Mouse (Mus musculus) layer of hippocampus, adult 2 months (tissue): ENCODE measurements around the gene Smarcd3. TPM values are rescaled to one million over a fixed set of nuclear protein-coding genes. Genes with fewer than 3 reads are reported as not detected.

Experiments
- DNase-seq, 2 experiments: peaks; one replicate each; pipeline ENCODE4 v3.0.0; 2022; ENCODE audit warnings: low spot score in 2 of 2
- H3K27ac ChIP-seq: fragments of 200-600 bp; 2 replicates; pipeline ENCODE4 v1.8.1; 2022
- H3K4me3 ChIP-seq: fragments of 200-600 bp; 2 replicates; pipeline ENCODE4 v1.8.1; 2022; ENCODE audit warnings: mild to moderate bottlenecking
- CTCF ChIP-seq: fragments of 200-600 bp; conservative IDR thresholded peaks from 2 replicates; pipeline ENCODE4 v1.8.1; 2022; ENCODE audit warnings: antibody characterized with exemption, mild to moderate bottlenecking, moderate library complexity
- microRNA-seq, 2 experiments: library from miRNA; unstranded; fragments of <30 nt; microRNA quantifications; one replicate each; pipeline ENCODE4 v1.2.0; 2021
- total RNA-seq, 2 experiments: library from RNA; stranded (reverse); gene quantifications; 2 replicates each; pipeline ENCODE4 v1.2.3; 2021

Smarcd3 gene
- total RNA-seq, 2 experiments from 2014 or later = 88.7 to 90.9 TPM

- DNase-seq = no peak
- H3K4me3 ChIP-seq = no peak overlapping the region
- TF ChIP-seq CTCF = no peak
- no peak overlapping the region for H3K27ac ChIP-seq
Observed at GRCm38 (mm10) chr5:24553621-24554244, 70.5 kb downstream of the Smarcd3 start.

- TF ChIP-seq CTCF = no peak
- no peak overlapping the region; the same call in 1 of the 2 replicates for H3K4me3 ChIP-seq
- H3K27ac ChIP-seq = no peak overlapping the region
- no peak for DNase-seq
Observed at GRCm38 (mm10) chr5:24551317-24551688, 72.9 kb downstream of the Smarcd3 start.

DNA sequence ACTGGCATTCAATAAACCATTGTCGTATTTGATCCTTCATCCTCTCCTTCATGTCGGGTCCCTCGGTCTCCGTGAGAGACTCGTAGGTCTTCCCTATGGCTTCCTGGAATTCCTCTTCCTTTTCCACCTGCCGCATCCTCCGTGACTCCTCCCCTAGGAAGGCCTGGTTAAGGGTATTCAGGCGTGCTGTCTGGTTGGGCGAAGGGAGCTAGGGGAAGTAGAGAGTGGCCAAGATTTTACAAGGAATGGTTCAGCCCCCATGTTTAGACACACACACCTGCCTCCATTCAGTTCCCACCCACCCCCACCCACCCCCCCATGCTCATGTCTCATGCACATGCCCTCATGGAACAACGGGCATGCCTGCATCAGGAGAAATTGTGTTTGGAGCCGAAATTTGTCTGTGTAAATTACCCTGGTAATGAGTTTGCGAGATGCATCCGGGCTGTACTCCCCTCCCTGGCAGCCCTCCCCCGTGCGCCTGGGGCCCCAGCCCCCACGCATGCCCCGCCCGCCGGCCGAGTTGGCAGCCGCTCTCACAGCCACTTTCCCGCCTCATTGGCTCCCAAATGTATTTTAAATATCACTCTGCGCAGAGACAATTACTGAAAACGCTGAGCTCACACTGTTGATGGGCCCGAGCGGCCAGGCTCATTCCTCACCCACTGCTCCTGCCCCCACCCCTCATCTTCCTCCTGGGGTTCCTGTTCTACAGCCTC, 73.5 kb downstream of the Smarcd3 start:
- DNase-seq = peak; percentile 65 to 67
- Histone ChIP-seq H3K27ac (no peak overlapping the region), H3K4me3 (peak overlapping the region; percentile 15; the same call in 1 of the 2 replicates)
- TF ChIP-seq CTCF = no peak

DNA sequence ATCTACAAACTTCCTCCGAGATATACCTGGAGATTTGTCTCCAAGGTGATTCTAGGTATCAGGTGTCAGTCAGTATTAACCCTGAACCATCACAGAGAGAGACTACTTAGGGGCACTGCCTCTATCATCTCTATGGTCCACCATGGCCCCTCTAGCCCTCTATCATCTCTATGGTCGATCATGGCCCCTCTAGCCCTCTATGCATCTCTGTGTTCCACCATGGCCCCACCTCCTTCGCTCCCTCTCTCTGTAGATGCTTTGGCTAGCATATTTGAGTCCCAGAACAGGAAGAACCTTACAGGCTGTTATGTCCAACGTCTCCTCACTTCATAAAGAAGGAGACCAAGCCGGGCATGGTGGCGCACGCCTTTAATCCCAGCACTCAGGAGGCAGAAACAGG, 81.6 kb downstream of the Smarcd3 start:
- no peak overlapping the region for H3K4me3 ChIP-seq
- DNase-seq = no peak
- H3K27ac ChIP-seq = no peak overlapping the region
- TF ChIP-seq CTCF = no peak

GRCm38 (mm10) chr5:24541144-24541569, 83.1 kb downstream of the Smarcd3 start:
- Histone ChIP-seq H3K27ac (no peak overlapping the region), H3K4me3 (no peak overlapping the region)
- TF ChIP-seq CTCF = no peak
- no peak for DNase-seq

Small RNA genes lying within 50 kb of the gene (microRNA-seq; reads per million reads assigned to microRNA genes)
- gene Mir671 = 1,663 to 1,689 reads per million in 2 experiments

Other genes starting within 250 kb of the Smarcd3 start
- gene Atg9b, start 232.3 kb downstream of the Smarcd3 start, total RNA-seq = 1 to 10 TPM; 3.0 to 3.2 TPM
- 10 to 100 TPM; 50.8 to 57.0 TPM for gene Abcb8, start 230.7 kb downstream of the Smarcd3 start, total RNA-seq
- gene Asic3, start 211.0 kb downstream of the Smarcd3 start, total RNA-seq = under 1 TPM; 0.20 to 0.39 TPM
- 100 to 1,000 TPM; 118 to 136 TPM for gene Cdk5, start 200.9 kb downstream of the Smarcd3 start, total RNA-seq
- gene Slc4a2, start 200.6 kb downstream of the Smarcd3 start, total RNA-seq = 10 to 100 TPM; 32.5 to 37.6 TPM
- gene Fastk, start 179.1 kb downstream of the Smarcd3 start, total RNA-seq = 100 to 1,000 TPM; 127 to 130 TPM
- 10 to 100 TPM; 22.2 to 22.5 TPM for gene Tmub1, start 176.6 kb downstream of the Smarcd3 start, total RNA-seq
- 100 to 1,000 TPM; 651 to 655 TPM for gene Agap3, start 172.2 kb downstream of the Smarcd3 start, total RNA-seq
- gene Gbx1, start 97.2 kb downstream of the Smarcd3 start, total RNA-seq = under 1 TPM in 1 of 2 experiments, not detected in 1; 0.10 TPM
- gene Asb10, start 83.4 kb downstream of the Smarcd3 start, total RNA-seq = under 1 TPM in 1 of 2 experiments, not detected in 1; 0.31 TPM
- not detected for gene 4931409K22Rik, start 67.6 kb downstream of the Smarcd3 start, total RNA-seq
- 10 to 100 TPM; 75.9 to 81.4 TPM for gene Abcf2, start 46.9 kb downstream of the Smarcd3 start, total RNA-seq
- 10 to 100 TPM; 63.6 to 66.7 TPM for gene Chpf2, start 37.7 kb downstream of the Smarcd3 start, total RNA-seq
- gene Nub1, start 61.1 kb upstream of the Smarcd3 start, total RNA-seq = 10 to 100 TPM; 65.9 to 69.0 TPM
- 1 to 10 TPM in 1 of 2 experiments, under 1 TPM in 1; 0.44 to 1.4 TPM for gene Wdr86, start 106.3 kb upstream of the Smarcd3 start, total RNA-seq
- not detected for gene Crygn, start 133.6 kb upstream of the Smarcd3 start, total RNA-seq
- 100 to 1,000 TPM; 106 to 115 TPM for gene Rheb, start 218.2 kb upstream of the Smarcd3 start, total RNA-seq